ENCODE assay signal across 24 mouse cellular contexts in genomic region chr6:91607613-91608272, GRCm38 (mm10).
DNase-seq lines count a peak whose midpoint lies in the region; ATAC-seq and TF ChIP-seq lines count a peak whose summit lies in the region.
"Had no signal": no experiment of that assay in that cellular context is flagged by ENCODE, and none has a peak within 500 bp of the region (broad histone marks: within the 10 kb centered on the region; RNA-seq: fewer than 3 reads in every experiment).

No protein-coding gene starts in this region.

- peak; percentile 54 for DNase-seq in kidney, adult 9 months
- DNase-seq in 3T3-L1 (ENCODE audit: low read depth, low spot score), result peak; percentile 59
- DNase-seq in Patski (ENCODE audit: low read depth, low spot score), result peak; percentile 50
- peak; percentile 75 to 86 for DNase-seq in adrenal gland, postnatal 36 days
- no peak for DNase-seq in cerebellum, adult 11 months
- no peak for DNase-seq in layer of hippocampus, adult 18-20 months (ENCODE audit: low spot score in 2 of 2)
- DNase-seq in heart, postnatal 25 days (ENCODE audit: low spot score), result no peak
- DNase-seq: cerebellum, adult 18-20 months; cerebellum, postnatal 14 days; liver; midbrain, embryonic 14.5 days; right cerebral cortex, adult 18-20 months; right cerebral cortex, postnatal 4 days; thymus, postnatal 14 days had no signal

- 0 out of 2 replicates have a peak, but pooled peaks cover 2% of the 10 kb centered on the region for H3K4me1 ChIP-seq in kidney, embryonic 14.5 days (ENCODE audit: control insufficient read depth, insufficient read depth, low read length)
- H3K4me1 ChIP-seq: heart, embryonic 10.5 days; neural tube, embryonic 12.5 days had no signal

- POLR2A ChIA-PET in Patski (lab: Charles Lee), result no interaction called here

- TF ChIP-seq CTCF in Patski (IDR thresholded peaks at IDR 0.05), result no peak

- no peak overlapping the region for H3K4me3 ChIP-seq in kidney, embryonic 14.5 days (ENCODE audit: low read length)
- H3K4me3 ChIP-seq: embryonic facial prominence, embryonic 13.5 days; forebrain, embryonic 13.5 days; heart, embryonic 10.5 days; layer of hippocampus, adult 2 months; limb, embryonic 10.5 days; neural tube, embryonic 12.5 days had no signal

- 82% methylated on average over 12 of the region's 12 CpGs for WGBS in kidney, embryonic 14.5 days

- no peak overlapping the region for H3K27ac ChIP-seq in kidney, embryonic 14.5 days (ENCODE audit: low read depth, low read length)
- H3K27ac ChIP-seq: embryonic facial prominence, embryonic 13.5 days; forebrain, embryonic 13.5 days; heart, embryonic 10.5 days; hindbrain, postnatal 0 days; layer of hippocampus, adult 2 months; limb, embryonic 10.5 days; neural tube, embryonic 12.5 days had no signal

- no peaks in the 10 kb centered on the region for H3K9me3 ChIP-seq in kidney, embryonic 14.5 days (ENCODE audit: control insufficient read depth, low read length)
- H3K9me3 ChIP-seq: forebrain, embryonic 13.5 days; heart, embryonic 10.5 days; limb, embryonic 10.5 days; neural tube, embryonic 12.5 days had no signal

- H3K9ac ChIP-seq in kidney, embryonic 14.5 days (ENCODE audit: low read depth, low read length), result no peak overlapping the region
- H3K9ac ChIP-seq: embryonic facial prominence, embryonic 13.5 days; forebrain, embryonic 13.5 days; neural tube, embryonic 12.5 days had no signal

- CTCF ChIA-PET in Patski (lab: Charles Lee), result interaction anchor here (0.8 to 1.2 kb wide), 3 partner anchors 8 to 133 kb away, joined by 3 read pairs; no protein-coding TSS in a partner anchor

- no peaks in the 10 kb centered on the region for H3K36me3 ChIP-seq in kidney, embryonic 14.5 days (ENCODE audit: control insufficient read depth, insufficient read depth, low read length)
- H3K36me3 ChIP-seq: embryonic facial prominence, embryonic 13.5 days; heart, embryonic 10.5 days; limb, embryonic 10.5 days; neural tube, embryonic 12.5 days had no signal

- ATAC-seq in kidney, embryonic 14.5 days (ENCODE audit: low FRiP score, low TSS enrichment), result no peak
- ATAC-seq in Patski, result peak; percentile 34
- ATAC-seq: forebrain, embryonic 13.5 days; hindbrain, postnatal 0 days; intestine, embryonic 16.5 days; lung, postnatal 0 days had no signal

- intact Hi-C loops in heart, postnatal 25 days (cut with DNase I), result loop anchor here (5.0 kb wide), 1 partner anchor 50 kb away; no protein-coding TSS in a partner anchor

- in situ Hi-C loops in Patski (cut with MboI; ENCODE audit: low pct_unique_long_range_greater_than_20kb), result no loop called here

- H3K27me3 ChIP-seq in kidney, embryonic 14.5 days (ENCODE audit: control insufficient read depth, insufficient read depth, low read length), result no peaks in the 10 kb centered on the region
- H3K27me3 ChIP-seq in Patski, result no peaks in the 10 kb centered on the region
- H3K27me3 ChIP-seq: embryonic facial prominence, embryonic 13.5 days; forebrain, embryonic 13.5 days; neural tube, embryonic 12.5 days had no signal

- no peak overlapping the region for H3K4me2 ChIP-seq in kidney, embryonic 14.5 days (replicated peaks; ENCODE audit: low read depth, low read length)
- H3K4me2 ChIP-seq: embryonic facial prominence, embryonic 13.5 days; forebrain, embryonic 13.5 days; neural tube, embryonic 12.5 days had no signal

Comparison
In these comparisons a context has a peak if more than half of its experiments do, and no peak if none do; other contexts are left out.
1. DNase-seq: peak in kidney, adult 9 months (single experiment), 3T3-L1 (single experiment), Patski (single experiment) and adrenal gland, postnatal 36 days (2 of 2); none in cerebellum, adult 11 months (single experiment), layer of hippocampus, adult 18-20 months (0 of 2) and heart, postnatal 25 days (single experiment).